Mouse (Mus musculus): ENCODE measurements at regions not wholly inside any gene's neighbourhood (a gene's known extent, or its start where the extent isn't known, plus 50 kb on each side); places are given as distances from the start of the nearest gene placed in this dataset.

DNA sequence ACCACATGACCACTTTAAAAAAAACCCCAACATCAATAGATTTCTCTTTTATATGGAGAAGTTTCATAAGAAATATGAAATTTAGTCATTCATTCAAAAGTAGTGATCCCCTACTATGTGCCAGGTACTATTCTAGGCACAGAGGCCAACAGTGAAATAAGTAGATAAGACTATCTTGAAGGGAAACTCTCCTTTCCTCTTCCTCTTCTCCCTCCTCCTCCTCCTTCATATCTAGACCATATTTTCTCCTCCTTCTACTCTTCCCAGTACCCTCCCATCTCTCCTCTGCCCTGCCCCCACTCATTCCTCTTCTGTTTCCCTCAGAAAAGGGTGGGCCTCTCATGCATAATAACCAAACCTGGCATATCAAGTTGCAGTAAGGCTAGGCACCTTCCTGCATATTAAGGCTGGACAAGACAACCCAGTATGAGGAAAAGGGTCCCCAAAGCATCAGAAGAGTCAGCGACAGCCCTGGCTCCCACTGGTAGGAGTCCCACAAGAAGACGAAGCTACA, 54.4 kb upstream of the Prickle1 start:
- Histone ChIP-seq H3K9ac (ENCODE audit: low read depth, low read length) (no peak overlapping the region), H3K27ac (ENCODE audit: low read depth, low read length) (no peak overlapping the region), H3K4me2 (peak overlapping the region; percentile 43), H3K4me1 (replicated peaks; ENCODE audit: control insufficient read depth, insufficient read depth, low read length) (peaks cover 24% of the 10 kb centered on the region), H3K36me3 (ENCODE audit: control insufficient read depth, insufficient read depth, low read length) (no peaks in the 10 kb centered on the region), H3K27me3 (replicated peaks; ENCODE audit: control insufficient read depth, insufficient read depth, low read length) (no peaks in the 10 kb centered on the region; the same call in 1 of the 2 replicates), H3K4me3 (ENCODE audit: low read depth, low read length) (no peak overlapping the region), H3K9me3 (ENCODE audit: control insufficient read depth, low read length) (no peaks in the 10 kb centered on the region)
- WGBS: 58% methylated on average over 2 of the region's 2 CpGs
- DNase-seq (ENCODE audit: low spot score) (no peak), ATAC-seq (replicated peaks; ENCODE audit: low FRiP score) (peak; percentile 84)

DNA sequence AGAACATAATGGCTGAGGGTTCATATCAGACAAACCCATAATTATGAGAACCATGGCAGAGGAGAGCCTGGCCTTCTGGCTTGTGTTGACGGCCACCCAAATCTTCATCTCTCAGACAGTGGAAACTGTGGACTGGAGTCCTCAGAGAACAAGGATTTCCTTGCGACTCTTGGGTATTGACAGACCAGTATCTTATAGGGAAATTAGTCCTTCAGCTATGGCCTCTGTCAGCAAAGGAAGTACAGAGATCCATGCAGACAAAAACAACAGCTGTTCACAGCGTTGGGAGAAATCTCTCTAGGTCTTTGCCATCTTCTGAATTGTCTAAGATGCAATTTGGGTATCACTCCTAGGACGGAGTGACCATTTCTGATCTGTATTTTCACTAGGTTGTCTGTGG, 53.0 kb upstream of the Prickle1 start:
- Histone ChIP-seq H3K9ac (ENCODE audit: low read depth, low read length) (no peak overlapping the region), H3K27me3 (replicated peaks; ENCODE audit: control insufficient read depth, insufficient read depth, low read length) (no peaks in the 10 kb centered on the region; the same call in 1 of the 2 replicates), H3K4me3 (ENCODE audit: low read depth, low read length) (no peak overlapping the region), H3K4me1 (replicated peaks; ENCODE audit: control insufficient read depth, insufficient read depth, low read length) (peaks cover 24% of the 10 kb centered on the region), H3K4me2 (no peak overlapping the region), H3K9me3 (ENCODE audit: control insufficient read depth, low read length) (no peaks in the 10 kb centered on the region), H3K27ac (ENCODE audit: low read depth, low read length) (no peak overlapping the region), H3K36me3 (ENCODE audit: control insufficient read depth, insufficient read depth, low read length) (no peaks in the 10 kb centered on the region)
- WGBS: 54% methylated on average over 4 of the region's 4 CpGs
- ATAC-seq (replicated peaks; ENCODE audit: low FRiP score) (no peak), DNase-seq (ENCODE audit: low spot score) (no peak)

DNA sequence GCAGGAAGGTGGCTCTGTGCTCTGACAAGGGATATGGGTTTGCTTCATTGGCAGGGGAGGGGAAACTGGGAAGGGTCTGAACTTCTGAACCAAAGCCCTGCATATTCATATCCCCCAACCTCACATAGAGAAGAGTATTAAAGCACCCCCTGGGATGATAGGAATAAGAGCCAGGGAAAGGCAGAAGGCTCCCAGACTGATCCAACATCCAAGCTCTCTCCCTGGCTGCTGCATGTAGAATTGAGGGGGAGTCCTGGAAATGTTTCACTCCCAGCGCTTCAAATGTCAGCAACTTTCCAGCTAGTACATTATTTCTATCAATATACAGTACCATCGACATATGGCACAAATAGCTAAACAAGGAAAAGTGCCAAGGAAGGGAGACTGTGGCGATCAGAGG, 51.1 kb upstream of the Prickle1 start:
- no peak for DNase-seq (ENCODE audit: low spot score)
- Histone ChIP-seq H3K4me2 (no peak overlapping the region), H3K27me3 (replicated peaks; ENCODE audit: control insufficient read depth, insufficient read depth, low read length) (no peaks in the 10 kb centered on the region; the same call in 1 of the 2 replicates), H3K36me3 (ENCODE audit: control insufficient read depth, insufficient read depth, low read length) (no peaks in the 10 kb centered on the region), H3K9ac (ENCODE audit: low read depth, low read length) (no peak overlapping the region), H3K4me3 (ENCODE audit: low read depth, low read length) (no peak overlapping the region), H3K27ac (ENCODE audit: low read depth, low read length) (no peak overlapping the region), H3K4me1 (replicated peaks; ENCODE audit: control insufficient read depth, insufficient read depth, low read length) (peaks cover 24% of the 10 kb centered on the region), H3K9me3 (ENCODE audit: control insufficient read depth, low read length) (no peaks in the 10 kb centered on the region)
- ATAC-seq (replicated peaks; ENCODE audit: low FRiP score): no peak
- WGBS: 89% methylated on average over 3 of the region's 3 CpGs

DNA sequence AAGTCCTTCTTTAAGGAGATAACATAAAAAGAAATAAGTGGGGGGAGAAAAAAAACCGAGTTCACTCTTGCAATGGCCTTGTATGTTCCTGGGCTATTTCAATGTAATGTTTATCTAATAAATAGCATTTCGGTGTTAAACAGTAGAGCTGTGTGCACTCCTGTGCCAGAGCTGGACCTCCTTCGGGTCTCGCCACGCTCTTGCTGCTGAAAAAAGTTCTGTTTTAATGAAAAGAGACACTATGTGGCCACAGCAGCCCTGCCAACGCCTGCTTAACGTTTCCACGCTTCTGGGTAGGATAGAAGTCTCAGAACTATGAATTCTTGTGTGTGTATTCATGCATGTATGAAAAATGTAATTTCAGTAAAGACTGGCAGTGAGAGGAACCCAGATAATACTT, 50.3 kb upstream of the Prickle1 start:
- no peak for DNase-seq (ENCODE audit: low spot score)
- WGBS: 79% methylated on average over 8 of the region's 8 CpGs

More for the DNA sequence above, 50.3 kb upstream of the Prickle1 start:
- Histone ChIP-seq H3K4me1 (replicated peaks; ENCODE audit: control insufficient read depth, insufficient read depth, low read length) (peaks cover 19% of the 10 kb centered on the region), H3K4me2 (no peak overlapping the region), H3K4me3 (ENCODE audit: low read depth, low read length) (no peak overlapping the region), H3K9me3 (ENCODE audit: control insufficient read depth, low read length) (no peaks in the 10 kb centered on the region), H3K27me3 (replicated peaks; ENCODE audit: control insufficient read depth, insufficient read depth, low read length) (no peaks in the 10 kb centered on the region; the same call in 1 of the 2 replicates), H3K27ac (ENCODE audit: low read depth, low read length) (no peak overlapping the region), H3K9ac (ENCODE audit: low read depth, low read length) (no peak overlapping the region), H3K36me3 (ENCODE audit: control insufficient read depth, insufficient read depth, low read length) (no peaks in the 10 kb centered on the region)
- ATAC-seq (replicated peaks; ENCODE audit: low FRiP score): no peak

Data from liver, embryonic 11.5 days (tissue).